9 mouse cellular contexts compared by ENCODE assay signal in the genomic region with DNA sequence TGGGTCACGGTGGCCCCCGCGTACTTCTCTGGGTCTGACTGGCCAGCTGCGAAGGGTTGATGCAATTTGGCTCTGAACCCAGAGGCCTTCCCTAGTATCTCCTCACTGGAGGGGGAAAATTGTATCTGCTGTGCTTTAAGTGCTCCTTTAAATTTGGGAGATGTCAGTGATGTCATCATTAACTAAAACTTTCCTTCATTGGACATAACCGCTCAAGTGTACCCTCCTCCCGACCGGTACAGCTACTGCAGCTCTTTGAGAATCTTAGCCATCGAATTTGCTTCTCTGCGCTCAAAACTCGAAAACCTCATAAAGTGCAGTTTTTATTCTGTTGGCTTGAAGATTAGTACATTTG. TPM values are rescaled to one million over a fixed set of nuclear protein-coding genes. Genes with fewer than 3 reads are reported as not detected.
DNase-seq lines count a peak whose midpoint lies in the region; ATAC-seq and TF ChIP-seq lines count a peak whose summit lies in the region.
"Had no signal": no experiment of that assay in that cellular context is flagged by ENCODE, and none has a peak within 500 bp of the region (broad histone marks: within the 10 kb centered on the region; RNA-seq: fewer than 3 reads in every experiment).

No protein-coding gene starts in this region.

- H3K27ac ChIP-seq in kidney, postnatal 0 days: no peak overlapping the region
- H3K27ac ChIP-seq in embryonic facial prominence, embryonic 12.5 days: no peak overlapping the region
- peak overlapping the region; percentile 95 for H3K27ac ChIP-seq in hindbrain, embryonic 13.5 days
- peak overlapping the region; percentile 91 for H3K27ac ChIP-seq in midbrain, embryonic 14.5 days (replicated peaks; ENCODE audit: low read depth, low read length)

- H3K4me2 ChIP-seq in kidney, postnatal 0 days (ENCODE audit: low read length): peak overlapping the region; percentile 93
- peak overlapping the region; percentile 96 for H3K4me2 ChIP-seq in embryonic facial prominence, embryonic 12.5 days (replicated peaks)
- peak overlapping the region; percentile 84 for H3K4me2 ChIP-seq in hindbrain, embryonic 13.5 days
- H3K4me2 ChIP-seq in midbrain, embryonic 14.5 days (ENCODE audit: low read length): peak overlapping the region; percentile 81

- no peak overlapping the region for H3K9ac ChIP-seq in kidney, postnatal 0 days (ENCODE audit: low read depth, low read length)
- peak overlapping the region; percentile 49 for H3K9ac ChIP-seq in embryonic facial prominence, embryonic 12.5 days
- peak overlapping the region; percentile 91 for H3K9ac ChIP-seq in hindbrain, embryonic 13.5 days
- peak overlapping the region; percentile 82 for H3K9ac ChIP-seq in midbrain, embryonic 14.5 days (replicated peaks; ENCODE audit: low read length)

- WGBS in kidney, postnatal 0 days: 17% methylated on average over 10 of the region's 10 CpGs
- WGBS in embryonic facial prominence, embryonic 12.5 days: 24% methylated on average over 10 of the region's 10 CpGs
- WGBS in hindbrain, embryonic 13.5 days: 20% methylated on average over 10 of the region's 10 CpGs
- WGBS in midbrain, embryonic 14.5 days: 20% methylated on average over 10 of the region's 10 CpGs

- H3K4me3 ChIP-seq in kidney, postnatal 0 days (replicated peaks; ENCODE audit: low read depth, low read length): peak overlapping the region; percentile 52
- H3K4me3 ChIP-seq in embryonic facial prominence, embryonic 12.5 days: peak overlapping the region; percentile 52
- peak overlapping the region; percentile 81 for H3K4me3 ChIP-seq in hindbrain, embryonic 13.5 days
- H3K4me3 ChIP-seq in midbrain, embryonic 14.5 days (replicated peaks; ENCODE audit: low read depth, low read length): peak overlapping the region; percentile 75

- no peaks in the 10 kb centered on the region; the same call in 1 of the 2 replicates for H3K4me1 ChIP-seq in kidney, postnatal 0 days (replicated peaks; ENCODE audit: insufficient read depth, low read length)
- H3K4me1 ChIP-seq in embryonic facial prominence, embryonic 12.5 days: no peaks in the 10 kb centered on the region
- H3K4me1 ChIP-seq in hindbrain, embryonic 13.5 days (replicated peaks): peaks cover 14% of the 10 kb centered on the region
- H3K4me1 ChIP-seq in midbrain, embryonic 14.5 days (ENCODE audit: control insufficient read depth, insufficient read depth, low read length): peaks cover 8% of the 10 kb centered on the region; the same call in 1 of the 2 replicates

- H3K27me3 ChIP-seq in kidney, postnatal 0 days (ENCODE audit: insufficient read depth, low read length): peaks cover 22% of the 10 kb centered on the region; the same call in 1 of the 2 replicates
- H3K27me3 ChIP-seq in embryonic facial prominence, embryonic 12.5 days: peaks cover 21% of the 10 kb centered on the region
- H3K27me3 ChIP-seq in hindbrain, embryonic 13.5 days: no peaks in the 10 kb centered on the region
- H3K27me3 ChIP-seq in midbrain, embryonic 14.5 days (ENCODE audit: control insufficient read depth, insufficient read depth, low read length): no peaks in the 10 kb centered on the region

- H3K36me3 ChIP-seq in kidney, postnatal 0 days (ENCODE audit: insufficient read depth, low read length): no peaks in the 10 kb centered on the region
- no peaks in the 10 kb centered on the region for H3K36me3 ChIP-seq in embryonic facial prominence, embryonic 12.5 days
- H3K36me3 ChIP-seq in hindbrain, embryonic 13.5 days: no peaks in the 10 kb centered on the region
- H3K36me3 ChIP-seq in midbrain, embryonic 14.5 days (ENCODE audit: control insufficient read depth, insufficient read depth, low read length): no peaks in the 10 kb centered on the region

- no peak for TF ChIP-seq CTCF in kidney, postnatal 0 days (IDR thresholded peaks at IDR 0.05; ENCODE audit: low read depth)

- H3K9me3 ChIP-seq in kidney, postnatal 0 days (replicated peaks; ENCODE audit: low read length): no peaks in the 10 kb centered on the region
- H3K9me3 ChIP-seq in embryonic facial prominence, embryonic 12.5 days: no peaks in the 10 kb centered on the region
- no peaks in the 10 kb centered on the region for H3K9me3 ChIP-seq in hindbrain, embryonic 13.5 days
- no peaks in the 10 kb centered on the region for H3K9me3 ChIP-seq in midbrain, embryonic 14.5 days (ENCODE audit: control insufficient read depth, low read length)

- ATAC-seq in kidney, postnatal 0 days (replicated peaks; ENCODE audit: low FRiP score, low read depth): 0 out of 2 replicates have a peak, but pooled peaks have one; percentile 23
- ATAC-seq in embryonic facial prominence, embryonic 12.5 days (ENCODE audit: insufficient number of reproducible peaks, insufficient read depth, low FRiP score, low TSS enrichment): no peak; the same call in 1 of the 2 replicates
- peak; percentile 29; the same call in 1 of the 2 replicates for ATAC-seq in hindbrain, embryonic 13.5 days (ENCODE audit: low FRiP score)
- no peak for ATAC-seq in midbrain, embryonic 14.5 days (ENCODE audit: low FRiP score, low TSS enrichment)

- peak; percentile 0 for DNase-seq in kidney, postnatal 0 days (ENCODE audit: low spot score)
- DNase-seq in kidney, postnatal 25 days: no peak
- DNase-seq in midbrain, embryonic 14.5 days: peak; percentile 50
- DNase-seq in urinary bladder, postnatal 4 days (ENCODE audit: low spot score in 2 of 2): no peak
- DNase-seq in gastrocnemius, postnatal 10 days: no peak
- DNase-seq in retina, embryonic 14.5 days (ENCODE audit: low spot score): no peak
- DNase-seq: lung, adult 2 months had no signal

RNA-seq across cellular contexts. Expression of gene Otud7a, which starts 0.8 kb away (rescaled TPM):
- polyA plus RNA-seq in kidney, postnatal 0 days (2015; fragmentation: Nextera tagmentation; extraction: Ambion mirVana): 0.05 and 0.14 TPM in 2 replicates
- polyA plus RNA-seq in embryonic facial prominence, embryonic 12.5 days (2016; fragmentation: Nextera tagmentation; extraction: Ambion mirVana): 0.28 and 0.61 TPM in 2 replicates
- 3.2 TPM in 2 replicates for polyA plus RNA-seq in hindbrain, embryonic 13.5 days (2015; fragmentation: Nextera tagmentation; extraction: Ambion mirVana)
- polyA plus RNA-seq in midbrain, embryonic 14.5 days (2014; fragmentation: Nextera tagmentation; extraction: Ambion mirVana): 3.0 and 3.4 TPM in 2 replicates
- total RNA-seq in gastrocnemius, postnatal 10 days (2021): under 1 TPM; 0.23 to 0.68 TPM

Comparison
In these comparisons a context has a peak if more than half of its experiments do, and no peak if none do; other contexts are left out.
1. DNase-seq: peak in kidney, postnatal 0 days (single experiment) and midbrain, embryonic 14.5 days (single experiment); none in kidney, postnatal 25 days (0 of 2), urinary bladder, postnatal 4 days (0 of 2), gastrocnemius, postnatal 10 days (single experiment) and retina, embryonic 14.5 days (single experiment).
2. ATAC-seq: peak in kidney, postnatal 0 days (single experiment) and hindbrain, embryonic 13.5 days (single experiment); none in embryonic facial prominence, embryonic 12.5 days (single experiment) and midbrain, embryonic 14.5 days (single experiment).
3. H3K27ac ChIP-seq: peak in hindbrain, embryonic 13.5 days (single experiment) and midbrain, embryonic 14.5 days (single experiment); none in kidney, postnatal 0 days (single experiment) and embryonic facial prominence, embryonic 12.5 days (single experiment).
4. Peak in every context shown above with its lines, with median percentiles within 50 percentile points of each other: H3K4me2 ChIP-seq and H3K4me3 ChIP-seq.